Mouse (Mus musculus) urinary bladder, postnatal 14 days (tissue): ENCODE measurements around the gene Zfp36.

Experiments used
- DNase-seq: peaks from one replicate; pipeline ENCODE4 v3.0.0; 2021; ENCODE audit warnings: low spot score

Zfp36 gene

GRCm38 (mm10) chr7:28384162-28384561 is 4.1 kb upstream of the Zfp36 start:
- no peak for DNase-seq

- no peak for DNase-seq
These were observed 3.6 kb upstream of the Zfp36 start for GRCm38 (mm10) chr7:28383606-28384005.

GRCm38 (mm10) chr7:28382981-28383396 is 2.9 kb upstream of the Zfp36 start:
- DNase-seq, result peak; percentile 69

- DNase-seq, result no peak
These were observed 2.4 kb upstream of the Zfp36 start for GRCm38 (mm10) chr7:28382347-28382951.

GRCm38 (mm10) chr7:28381938-28382337 is 1.9 kb upstream of the Zfp36 start:
- DNase-seq, result peak; percentile 91

- peak; percentile 88 for DNase-seq
These were observed 1.2 kb upstream of the Zfp36 start for GRCm38 (mm10) chr7:28381017-28381790.

GRCm38 (mm10) chr7:28378769-28379651 is 1.0 kb downstream of the Zfp36 start:
- peak; percentile 98 for DNase-seq

GRCm38 (mm10) chr7:28378066-28378690 is 1.9 kb downstream of the Zfp36 start:
- DNase-seq, result peak; percentile 89

GRCm38 (mm10) chr7:28377190-28378065 is 2.6 kb downstream of the Zfp36 start:
- peak; percentile 25 for DNase-seq

- peak; percentile 92 for DNase-seq
These were observed 3.9 kb downstream of the Zfp36 start for GRCm38 (mm10) chr7:28376011-28376771.

GRCm38 (mm10) chr7:28375176-28375921 is 4.7 kb downstream of the Zfp36 start:
- DNase-seq, result peak; percentile 95

GRCm38 (mm10) chr7:28374647-28375046 is 5.4 kb downstream of the Zfp36 start:
- no peak for DNase-seq

GRCm38 (mm10) chr7:28373891-28374495 is 6.1 kb downstream of the Zfp36 start:
- DNase-seq, result no peak

GRCm38 (mm10) chr7:28373131-28373581 is 6.9 kb downstream of the Zfp36 start:
- peak; percentile 84 for DNase-seq

- DNase-seq, result peak; percentile 98
These were observed 7.6 kb downstream of the Zfp36 start, which contains the start of gene Plekhg2 for GRCm38 (mm10) chr7:28372251-28373108. Gene Plekhg2, minus strand, starts transcription at chr7:28372599.

GRCm38 (mm10) chr7:28371514-28371989 is 8.5 kb downstream of the Zfp36 start:
- peak; percentile 62 for DNase-seq

GRCm38 (mm10) chr7:28370977-28371513 is 9.0 kb downstream of the Zfp36 start:
- peak; percentile 72 for DNase-seq
